Mouse (Mus musculus) Patski (cell line): Measurements from ENCODE around the gene Cgn. TPM values are rescaled to one million over a fixed set of nuclear protein-coding genes. Genes with fewer than 3 reads are reported as not detected.

ENCODE experiments used
- ATAC-seq: fragments of 100-300 bp; one replicate; pipeline ENCODE4 v1.8.0; 2021
- CTCF ChIA-PET: fragments of 350-600 bp; sonication (Branson Sonifier 250); formaldehyde crosslinking; loops from one replicate; lab custom pipeline; 2022; ENCODE audit warnings: inconsistent platforms; lab: Charles Lee
- POLR2A ChIA-PET: fragments of 350-600 bp; sonication (Branson Sonifier 250); formaldehyde crosslinking; loops from one replicate; lab custom pipeline; 2022; ENCODE audit warnings: antibody characterized with exemption, inconsistent platforms; lab: Charles Lee
- DNase-seq: peaks from one replicate; pipeline ENCODE4 v3.0.0-alpha.2; 2011; ENCODE audit warnings: low read depth, low spot score
- H3K27me3 ChIP-seq: fragments of 371-371 bp; one replicate; pipeline ENCODE4 v1.5.1; 2021
- CTCF ChIP-seq: fragments of 100-300 bp; IDR thresholded peaks from one replicate; pipeline ENCODE4 v1.5.1; 2021
- in situ Hi-C: fragments of 300-500 bp; cut with MboI; formaldehyde crosslinking; loops from 3 replicates; pipeline ENCODE4 v1.11.1; 2018; ENCODE audit warnings: low pct_unique_long_range_greater_than_20kb, mixed read lengths
- polyA plus RNA-seq: library from polyadenylated mRNA; unstranded; gene quantifications from one replicate; pipeline ENCODE4 v1.2.3, GENCODE M21; 2021

Cgn gene
- polyA plus RNA-seq, 1 experiment from 2014 or later, result 6.8 TPM

- TF ChIP-seq CTCF, result peak; percentile 45
- CTCF ChIA-PET, result no interaction called here
- ATAC-seq (no peak), DNase-seq (no peak)
- POLR2A ChIA-PET, result interaction anchor here (1.0 kb wide), 1 partner anchor 234 kb away, joined by 3 read pairs; no protein-coding TSS in a partner anchor
- peaks cover 12% of the 10 kb centered on the region for H3K27me3 ChIP-seq
- in situ Hi-C loops, result no loop called here
Observed at GRCm38 (mm10) chr3:94815603-94816002, 29.3 kb upstream of the Cgn start.

DNA sequence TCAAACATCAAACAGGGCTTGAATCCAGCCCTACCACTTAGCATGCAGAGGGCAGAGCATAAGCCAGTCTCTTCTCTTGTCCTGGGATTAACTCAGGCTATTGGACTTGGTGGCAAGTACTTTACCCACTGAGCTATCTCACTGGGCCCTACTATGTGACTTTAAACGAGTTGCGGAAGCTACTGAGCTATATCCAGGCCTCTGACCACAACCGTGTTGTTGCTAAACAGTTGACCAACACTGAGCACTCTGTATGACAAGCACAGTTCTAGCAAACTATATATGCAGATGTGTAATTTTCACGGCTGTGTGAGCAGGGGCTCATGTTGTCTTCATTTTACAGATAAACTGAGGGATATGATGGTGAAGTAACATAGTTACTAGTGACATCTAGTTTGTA is 28.4 kb upstream of the Cgn start:
- ATAC-seq, result no peak
- ChIA-PET CTCF (interaction anchor here (0.8 kb wide), 1 partner anchor 11 kb away, joined by 3 read pairs; no protein-coding TSS in a partner anchor), POLR2A (interaction anchor here (0.6 to 1.0 kb wide), 2 partner anchors 24 to 233 kb away, joined by 3 read pairs; no protein-coding TSS in a partner anchor)

DNA sequence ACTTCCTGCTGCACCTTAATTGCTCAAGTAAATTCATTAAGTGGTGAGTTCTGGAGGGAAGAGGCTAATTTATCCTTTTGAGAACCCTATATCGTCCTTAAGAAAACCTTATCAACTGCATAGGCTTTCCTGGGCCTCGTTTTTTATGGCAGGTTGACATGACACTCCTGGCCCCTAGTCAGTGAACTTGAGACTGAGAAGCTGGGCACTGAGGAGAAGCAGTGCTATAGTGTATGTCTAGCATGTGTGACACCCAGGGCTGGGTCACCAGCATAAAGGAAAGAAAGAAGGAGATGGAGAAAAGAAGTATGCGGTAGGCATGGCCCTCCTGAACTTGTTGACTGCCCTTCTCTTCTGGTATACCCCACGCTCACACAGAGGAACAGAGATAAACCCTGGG is 27.8 kb upstream of the Cgn start:
- POLR2A ChIA-PET, result interaction anchor here (0.6 kb wide), 1 partner anchor 23 kb away, joined by 3 read pairs; no protein-coding TSS in a partner anchor
- peaks cover 15% of the 10 kb centered on the region for H3K27me3 ChIP-seq
- DNase-seq (no peak), ATAC-seq (no peak)
- CTCF ChIA-PET, result interaction anchor here (0.8 kb wide), 1 partner anchor 10 kb away, joined by 3 read pairs; no protein-coding TSS in a partner anchor
- TF ChIP-seq CTCF, result no peak
- in situ Hi-C loops, result no loop called here

More for the DNA sequence above, 28.4 kb upstream of the Cgn start:
- peaks cover 12% of the 10 kb centered on the region for H3K27me3 ChIP-seq
- in situ Hi-C loops, result no loop called here
- no peak for DNase-seq
- TF ChIP-seq CTCF, result no peak

DNA sequence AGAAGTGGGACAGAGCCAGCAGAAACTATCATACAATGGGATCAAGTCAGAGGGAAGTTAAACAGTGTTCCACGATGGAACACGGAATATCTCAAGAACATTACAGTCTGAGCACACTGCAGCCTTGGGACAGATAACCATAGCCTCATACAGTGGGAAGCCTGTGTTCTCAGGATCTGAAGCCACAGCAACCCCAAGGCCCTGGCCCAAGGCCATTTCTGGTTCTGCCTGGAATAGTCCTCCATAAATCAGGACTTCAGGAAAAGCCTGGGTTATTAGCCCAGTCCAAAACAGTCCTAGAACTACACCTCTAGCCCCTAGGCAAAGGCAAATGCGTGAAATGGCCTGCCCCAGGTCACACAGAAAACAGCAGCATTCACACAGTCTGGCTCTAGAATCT is 27.4 kb upstream of the Cgn start:
- DNase-seq (no peak), ATAC-seq (no peak)
- no peak for TF ChIP-seq CTCF
- ChIA-PET CTCF (no interaction called here), POLR2A (no interaction called here)
- in situ Hi-C loops, result no loop called here
- peaks cover 15% of the 10 kb centered on the region for H3K27me3 ChIP-seq

GRCm38 (mm10) chr3:94811628-94812027 is 25.3 kb upstream of the Cgn start:
- CTCF ChIA-PET, result interaction anchor here (0.6 to 1.5 kb wide), 6 partner anchors 9 to 69 kb away, joined by 3 to 5 read pairs (median 3); no protein-coding TSS in a partner anchor
- H3K27me3 ChIP-seq, result peaks cover 10% of the 10 kb centered on the region
- POLR2A ChIA-PET, result interaction anchor here (1.6 kb wide), 1 partner anchor 27 kb away, joined by 3 read pairs; no protein-coding TSS in a partner anchor
- peak; percentile 85 for TF ChIP-seq CTCF
- DNase-seq (no peak), ATAC-seq (no peak)
- in situ Hi-C loops, result no loop called here

GRCm38 (mm10) chr3:94808296-94808695 is 22.0 kb upstream of the Cgn start:
- POLR2A ChIA-PET, result no interaction called here
- CTCF ChIA-PET, result interaction anchor here (1.1 to 1.7 kb wide), 2 partner anchors 26 to 37 kb away, joined by 3 to 5 read pairs; no protein-coding TSS in a partner anchor
- TF ChIP-seq CTCF, result peak; percentile 50
- in situ Hi-C loops, result no loop called here
- DNase-seq (no peak), ATAC-seq (no peak)
- peaks cover 3% of the 10 kb centered on the region for H3K27me3 ChIP-seq

GRCm38 (mm10) chr3:94804976-94805375 is 18.7 kb upstream of the Cgn start:
- TF ChIP-seq CTCF, result no peak
- peaks cover 3% of the 10 kb centered on the region for H3K27me3 ChIP-seq
- in situ Hi-C loops, result no loop called here
- ATAC-seq, result no peak
- POLR2A ChIA-PET, result interaction anchor here (0.6 to 1.0 kb wide), 2 partner anchors 9 to 281 kb away, joined by 3 read pairs; no protein-coding TSS in a partner anchor
- CTCF ChIA-PET, result interaction anchor here (1.7 to 3.8 kb wide), 3 partner anchors 13 to 32 kb away, joined by 4 to 10 read pairs (median 5); partner anchors contain the start of gene Pogz
- no peak for DNase-seq

DNA sequence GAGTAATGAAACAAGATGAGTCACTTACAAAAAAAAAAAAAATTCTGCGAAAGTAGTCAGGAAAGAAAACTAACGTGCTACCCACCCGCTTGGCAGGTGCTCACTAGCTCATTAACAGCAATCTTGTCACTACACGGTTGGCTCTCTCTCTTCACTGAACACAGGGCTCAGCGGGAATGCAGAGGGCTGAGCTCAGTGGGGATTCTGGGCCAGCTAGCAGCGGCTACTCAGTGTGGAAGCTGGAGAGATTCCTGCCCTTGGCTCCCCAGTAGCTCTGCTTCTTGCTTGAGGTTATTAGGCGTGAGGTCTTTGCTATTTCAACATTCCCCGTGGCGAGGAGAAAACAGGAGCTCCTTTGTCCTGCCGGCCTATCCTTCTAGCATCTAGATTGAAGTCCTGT is 17.9 kb upstream of the Cgn start:
- no peak for TF ChIP-seq CTCF
- peaks cover under 1% of the 10 kb centered on the region for H3K27me3 ChIP-seq
- ChIA-PET POLR2A (interaction anchor here (0.7 kb wide), 1 partner anchor 33 kb away, joined by 6 read pairs; the partner anchor contains the start of gene Pogz), CTCF (interaction anchor here (0.9 to 3.8 kb wide), 5 partner anchors 8 to 347 kb away, joined by 3 to 10 read pairs (median 4); partner anchors contain the start of gene Pogz)
- in situ Hi-C loops, result no loop called here
- ATAC-seq, result peak; percentile 82
- peak; percentile 75 for DNase-seq

- ChIA-PET POLR2A (interaction anchor here (0.8 kb wide), 1 partner anchor 9 kb away, joined by 3 read pairs; no protein-coding TSS in a partner anchor), CTCF (interaction anchor here (0.9 to 1.6 kb wide), 5 partner anchors 9 to 339 kb away, joined by 3 to 4 read pairs (median 3); partner anchors contain the start of gene Cgn)
- no peak for ATAC-seq
- no peaks in the 10 kb centered on the region for H3K27me3 ChIP-seq
- in situ Hi-C loops, result no loop called here
- no peak for TF ChIP-seq CTCF
- no peak for DNase-seq
Observed at GRCm38 (mm10) chr3:94796181-94796580, 9.9 kb upstream of the Cgn start.

DNA sequence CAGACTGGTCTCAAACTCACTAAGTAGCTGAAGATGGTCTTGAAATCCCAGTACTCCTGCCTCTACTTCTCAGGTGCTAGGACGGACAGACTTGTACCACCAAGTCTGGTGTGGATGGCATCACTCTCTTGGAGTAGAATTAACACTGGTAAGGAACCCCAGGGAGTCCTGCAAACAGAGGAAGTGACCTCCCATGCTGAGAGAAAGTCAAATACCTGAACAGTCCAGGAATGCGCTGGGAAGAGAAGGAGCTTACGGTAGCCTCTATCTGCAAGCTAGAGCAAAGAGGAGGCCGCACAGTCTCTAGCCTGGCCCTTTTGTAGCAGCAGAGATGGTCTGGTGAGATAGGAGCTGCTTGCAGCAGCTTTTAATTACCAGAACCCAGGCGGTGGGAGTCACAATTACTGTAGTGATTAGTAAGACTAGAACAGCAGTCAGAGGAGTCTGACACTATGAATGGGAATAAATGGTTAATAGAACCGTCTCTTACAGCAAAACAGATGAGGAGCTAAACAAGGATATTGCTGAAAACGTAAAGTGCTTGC is 9.4 kb upstream of the Cgn start:
- TF ChIP-seq CTCF, result no peak
- H3K27me3 ChIP-seq, result no peaks in the 10 kb centered on the region
- in situ Hi-C loops, result no loop called here
- DNase-seq (no peak), ATAC-seq (no peak)
- CTCF ChIA-PET, result interaction anchor here (0.9 to 1.6 kb wide), 3 partner anchors 8 to 41 kb away, joined by 3 to 4 read pairs (median 3); partner anchors contain the start of gene Cgn
- POLR2A ChIA-PET, result no interaction called here

DNA sequence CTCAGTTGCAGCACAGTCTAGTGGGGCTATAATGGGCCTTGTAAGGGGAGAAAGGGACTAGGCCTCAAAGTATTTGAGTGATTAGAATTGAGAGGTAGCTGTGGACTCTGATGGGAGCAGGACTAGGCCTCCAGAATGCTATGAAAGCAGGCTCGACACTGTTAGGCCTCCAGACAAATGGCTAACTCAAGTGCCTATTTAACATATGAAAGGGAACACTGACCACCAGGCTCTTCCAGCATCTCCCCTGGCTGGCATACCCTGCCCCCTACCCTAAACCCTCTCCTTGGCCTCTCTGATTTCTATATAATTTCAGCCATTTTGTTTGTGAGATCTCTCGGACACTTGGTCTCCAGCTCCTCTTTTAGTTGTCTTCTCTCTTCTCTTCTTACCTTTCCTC is 8.1 kb upstream of the Cgn start:
- no peak for ATAC-seq
- ChIA-PET POLR2A (no interaction called here), CTCF (no interaction called here)
- in situ Hi-C loops, result no loop called here
- TF ChIP-seq CTCF, result no peak
- no peaks in the 10 kb centered on the region for H3K27me3 ChIP-seq
- no peak for DNase-seq
